Mouse (Mus musculus) neural tube, embryonic 11.5 days (tissue): Measurements from ENCODE around the gene Mog. TPM values are rescaled to one million over a fixed set of nuclear protein-coding genes. Genes with fewer than 3 reads are reported as not detected.
A peak's percentile ranks its signal among the peaks of the same experiment; 100 is the strongest.

Experiments used
- ATAC-seq: fragments of 200-750 bp; cut with Nextera tagmentation; 2 replicates; pipeline ENCODE4 v1.8.0; 2017; ENCODE audit warnings: moderate number of reproducible peaks, mild to moderate bottlenecking, moderate TSS enrichment, moderate library complexity; ENCODE audit not compliant: insufficient read depth, low FRiP score, low TSS enrichment
- DNase-seq: peaks from one replicate; pipeline ENCODE4 v3.0.0-alpha.2; 2015; ENCODE audit warnings: low spot score
- H3K27ac ChIP-seq: fragments of 300-500 bp; sonication (generic); 2 replicates; pipeline ENCODE4 v1.5.1; 2014; ENCODE audit warnings: low read depth, mild to moderate bottlenecking, low read length
- H3K27me3 ChIP-seq: fragments of 300-500 bp; sonication (generic); 2 replicates; pipeline ENCODE4 v1.6.1; 2014; ENCODE audit warnings: mild to moderate bottlenecking, low read length, mixed read lengths; ENCODE audit not compliant: control insufficient read depth, insufficient read depth
- H3K36me3 ChIP-seq: fragments of 300-500 bp; sonication (generic); 2 replicates; pipeline ENCODE4 v1.6.1; 2014; ENCODE audit warnings: mild to moderate bottlenecking, low read length, moderate library complexity, mixed read lengths; ENCODE audit not compliant: control insufficient read depth, insufficient read depth
- H3K4me1 ChIP-seq: fragments of 300-500 bp; sonication (generic); 2 replicates; pipeline ENCODE4 v1.6.1; 2014; ENCODE audit warnings: low read length, mixed read lengths; ENCODE audit not compliant: control insufficient read depth, insufficient read depth
- H3K4me2 ChIP-seq: fragments of 300-500 bp; sonication (generic); 2 replicates; pipeline ENCODE4 v1.6.1; 2014; ENCODE audit warnings: low read depth, mild to moderate bottlenecking, moderate library complexity
- H3K4me3 ChIP-seq: fragments of 300-500 bp; sonication (generic); 2 replicates; pipeline ENCODE4 v1.5.1; 2014; ENCODE audit warnings: low read depth, low read length
- H3K9ac ChIP-seq: fragments of 300-500 bp; sonication (generic); 2 replicates; pipeline ENCODE4 v1.6.1; 2014; ENCODE audit warnings: mild to moderate bottlenecking, low read length
- H3K9me3 ChIP-seq: fragments of 300-500 bp; sonication (generic); 2 replicates; pipeline ENCODE4 v1.6.1; 2016; ENCODE audit warnings: low read length; ENCODE audit not compliant: control insufficient read depth
- WGBS: fragments of 180-500 bp; shearing (Covaris S2); extraction: QIAGEN DNeasy Blood & Tissue Kit; methylation state at CpG from one replicate; pipeline ENCODE4 v1.1.7; 2014; 5-methylcytosine and 5-hydroxymethylcytosine counted together
- polyA plus RNA-seq: library from polyadenylated mRNA; unstranded; fragments of >200 nt; fragmentation: Nextera tagmentation; extraction: Ambion mirVana; gene quantifications from 2 replicates; pipeline ENCODE4 v1.2.1, GENCODE M21; 2014

Mog gene
- polyA plus RNA-seq, 1 experiment from 2014 or later = 0.40 TPM

DNA sequence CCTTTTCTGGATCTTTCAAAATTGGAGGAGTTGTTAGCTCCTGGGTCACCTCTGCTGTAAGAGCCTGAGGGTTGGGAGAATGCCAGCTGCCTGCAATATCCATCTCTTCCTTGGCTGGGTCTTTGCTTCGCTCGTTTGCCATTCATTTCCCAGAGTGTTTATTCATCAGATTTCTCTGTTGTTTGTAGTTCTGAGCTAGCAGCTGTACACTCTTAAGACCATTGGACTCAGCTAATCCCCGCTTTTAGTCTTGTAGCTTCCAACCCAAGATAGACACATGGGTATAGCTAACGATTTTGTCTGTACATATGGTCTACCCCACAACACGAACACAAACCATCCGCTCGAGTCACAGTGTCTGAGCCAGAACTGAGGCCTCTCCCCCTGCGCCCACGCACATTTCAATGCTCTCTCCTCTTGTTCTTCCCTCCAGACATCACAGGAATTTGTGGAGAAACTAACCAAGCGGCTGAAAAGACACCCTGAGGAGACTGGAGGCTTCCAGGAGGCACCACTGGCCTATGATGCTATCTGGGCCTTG lies 39.0 kb upstream of the Mog start:
- no peak for ATAC-seq
- Histone ChIP-seq H3K4me1 (no peaks in the 10 kb centered on the region), H3K36me3 (peaks cover 8% of the 10 kb centered on the region; the same call in 1 of the 2 replicates)

DNA sequence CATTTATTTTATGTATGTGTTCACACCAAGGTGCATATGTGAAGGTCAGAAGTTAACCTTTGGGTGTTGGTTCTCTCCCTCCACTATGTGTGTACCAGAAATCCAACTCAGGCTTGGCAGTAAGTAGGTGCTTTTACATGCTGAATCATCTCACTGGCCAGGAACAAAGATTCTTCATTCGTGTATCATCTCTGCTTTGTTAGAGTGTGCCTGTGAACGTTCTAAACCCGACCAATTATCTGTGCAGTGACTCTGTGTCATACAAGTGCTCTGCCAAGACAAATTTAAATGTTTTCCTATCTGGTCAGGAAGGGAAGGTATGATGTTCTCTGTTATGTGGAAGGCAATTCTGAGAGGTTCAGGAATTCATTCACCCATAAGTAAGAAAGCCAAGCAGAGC lies 38.2 kb upstream of the Mog start:
- H3K36me3 ChIP-seq = peaks cover 11% of the 10 kb centered on the region; the same call in 1 of the 2 replicates
- H3K4me3 ChIP-seq = no peak overlapping the region
- H3K4me1 ChIP-seq = no peaks in the 10 kb centered on the region
- H3K9ac ChIP-seq = no peak overlapping the region
- DNase-seq = no peak
- H3K27ac ChIP-seq = no peak overlapping the region
- no peak overlapping the region for H3K4me2 ChIP-seq
- no peak for ATAC-seq
- 88% methylated on average over 3 of the region's 3 CpGs for WGBS
- no peaks in the 10 kb centered on the region for H3K9me3 ChIP-seq
- H3K27me3 ChIP-seq = no peaks in the 10 kb centered on the region

More for the DNA sequence above, 39.0 kb upstream of the Mog start:
- H3K9ac ChIP-seq = no peak overlapping the region
- 95% methylated on average over 10 of the region's 10 CpGs for WGBS
- H3K27ac ChIP-seq = no peak overlapping the region
- H3K4me2 ChIP-seq = no peak overlapping the region
- H3K27me3 ChIP-seq = no peaks in the 10 kb centered on the region
- DNase-seq = no peak
- H3K9me3 ChIP-seq = no peaks in the 10 kb centered on the region
- no peak overlapping the region for H3K4me3 ChIP-seq

- DNase-seq = no peak
- H3K36me3 ChIP-seq = peaks cover 10% of the 10 kb centered on the region
- no peak for ATAC-seq
- H3K9ac ChIP-seq = no peak overlapping the region
- no peaks in the 10 kb centered on the region for H3K4me1 ChIP-seq
- H3K27me3 ChIP-seq = no peaks in the 10 kb centered on the region
- H3K9me3 ChIP-seq = no peaks in the 10 kb centered on the region
- H3K4me2 ChIP-seq = no peak overlapping the region
- H3K4me3 ChIP-seq = no peak overlapping the region
- no peak overlapping the region for H3K27ac ChIP-seq
- WGBS = 90% methylated on average over 6 of the region's 6 CpGs
Observed at GRCm38 (mm10) chr17:37056957-37057356, 33.8 kb upstream of the Mog start.

DNA sequence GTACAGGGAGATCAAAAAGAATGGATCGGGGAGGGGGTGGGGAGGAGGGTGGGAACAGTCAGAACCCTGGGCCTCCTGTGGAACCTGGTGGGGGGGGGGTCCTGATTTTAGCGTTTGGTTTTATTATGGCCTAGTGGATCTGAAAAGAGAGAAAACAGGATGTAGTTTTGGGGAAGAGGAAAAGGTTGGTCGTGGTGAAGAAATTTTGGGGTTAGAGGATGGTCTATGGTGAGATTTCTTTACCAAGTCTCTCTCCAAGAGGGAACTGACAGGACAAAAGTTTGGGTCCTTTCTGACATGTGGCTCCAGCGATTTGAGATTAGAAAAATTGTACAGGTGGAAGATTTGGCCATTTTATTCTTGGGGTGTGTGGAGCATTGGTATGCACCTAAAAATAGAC lies 28.5 kb upstream of the Mog start:
- H3K4me1 ChIP-seq = peaks cover 15% of the 10 kb centered on the region
- 64% methylated on average over 4 of the region's 4 CpGs for WGBS
- H3K9me3 ChIP-seq = no peaks in the 10 kb centered on the region
- ATAC-seq = no peak
- no peak overlapping the region for H3K4me2 ChIP-seq
- no peak for DNase-seq
- no peak overlapping the region for H3K9ac ChIP-seq
- peaks cover 6% of the 10 kb centered on the region for H3K36me3 ChIP-seq
- H3K27me3 ChIP-seq = peaks cover 9% of the 10 kb centered on the region; the same call in 1 of the 2 replicates
- H3K27ac ChIP-seq = no peak overlapping the region
- H3K4me3 ChIP-seq = no peak overlapping the region; the same call in 1 of the 2 replicates

DNA sequence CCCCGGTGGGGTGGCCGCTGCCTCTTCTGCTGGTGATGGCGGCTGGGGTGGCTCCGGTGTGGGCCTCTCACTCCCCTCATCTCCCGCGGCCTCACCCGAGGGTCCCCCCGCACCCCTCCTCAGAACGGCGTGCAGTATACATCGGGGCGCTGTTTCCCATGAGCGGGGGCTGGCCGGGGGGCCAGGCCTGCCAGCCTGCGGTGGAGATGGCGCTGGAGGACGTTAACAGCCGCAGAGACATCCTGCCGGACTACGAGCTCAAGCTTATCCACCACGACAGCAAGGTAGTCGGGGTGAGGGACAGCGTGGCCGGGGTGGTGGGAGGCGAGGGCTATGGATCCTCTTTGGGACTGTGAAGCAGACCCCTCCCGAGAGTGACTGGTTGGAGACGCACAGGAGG lies 27.7 kb upstream of the Mog start:
- H3K9me3 ChIP-seq = no peaks in the 10 kb centered on the region
- ATAC-seq = peak; percentile 1; the same call in 1 of the 2 replicates
- peak; percentile 40 for DNase-seq
- peak overlapping the region; percentile 73 for H3K4me3 ChIP-seq
- H3K4me2 ChIP-seq = peak overlapping the region; percentile 96
- H3K27me3 ChIP-seq = peaks cover 9% of the 10 kb centered on the region; the same call in 1 of the 2 replicates
- WGBS = 1% methylated on average over 27 of the region's 27 CpGs
- H3K36me3 ChIP-seq = peaks cover 3% of the 10 kb centered on the region
- peaks cover 15% of the 10 kb centered on the region for H3K4me1 ChIP-seq
- H3K27ac ChIP-seq = no peak overlapping the region
- H3K9ac ChIP-seq = peak overlapping the region; percentile 79

- Histone ChIP-seq H3K9me3 (no peaks in the 10 kb centered on the region), H3K36me3 (peaks cover 3% of the 10 kb centered on the region), H3K9ac (peak overlapping the region; percentile 79), H3K4me1 (peaks cover 15% of the 10 kb centered on the region), H3K4me2 (peak overlapping the region; percentile 96), H3K27me3 (peaks cover 9% of the 10 kb centered on the region; the same call in 1 of the 2 replicates), H3K27ac (no peak overlapping the region), H3K4me3 (peak overlapping the region; percentile 73)
- peak; percentile 91 for DNase-seq
- 0% methylated on average over 18 of the region's 22 CpGs for WGBS
- ATAC-seq = peak; percentile 67
Observed at GRCm38 (mm10) chr17:37050399-37050798, 27.2 kb upstream of the Mog start.

DNA sequence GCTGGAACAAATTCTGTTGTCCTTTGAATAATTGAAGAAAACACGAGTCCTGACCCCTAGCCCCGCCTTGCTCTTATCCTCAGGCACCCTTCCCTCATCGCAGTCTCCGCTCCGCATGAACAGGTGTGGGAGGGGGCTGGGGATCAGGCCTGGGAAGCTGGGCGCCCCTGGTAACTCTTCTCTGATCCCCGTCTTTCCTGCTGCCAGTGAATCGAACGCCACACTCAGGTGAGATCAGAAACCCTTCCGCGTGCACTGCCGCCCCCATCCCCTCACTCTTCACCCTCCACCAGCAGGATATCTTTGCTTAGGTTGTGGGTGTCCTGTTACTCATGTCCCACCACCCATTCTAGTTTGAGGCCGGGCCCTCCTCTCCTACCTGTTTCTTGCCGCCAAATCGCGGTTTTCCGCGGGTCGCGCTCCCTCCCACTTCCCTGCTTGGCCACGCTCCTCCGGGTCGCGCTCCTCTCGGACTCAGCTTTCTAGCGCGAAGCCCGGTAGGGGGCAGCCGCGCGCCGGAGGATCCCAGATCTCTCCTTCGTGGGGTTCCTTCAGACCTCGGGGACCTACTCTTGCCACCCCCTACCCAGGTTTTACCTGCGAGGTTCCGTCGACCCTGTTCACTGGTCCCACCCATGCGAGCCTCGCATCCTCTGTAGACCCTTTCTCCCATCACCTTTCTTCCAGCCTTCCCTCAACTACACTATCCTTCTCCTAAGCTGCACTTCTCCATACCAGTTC lies 26.5 kb upstream of the Mog start:
- H3K27ac ChIP-seq = no peak overlapping the region
- peak overlapping the region; percentile 79 for H3K9ac ChIP-seq
- no peaks in the 10 kb centered on the region for H3K9me3 ChIP-seq
- peaks cover 15% of the 10 kb centered on the region for H3K4me1 ChIP-seq
- peak overlapping the region; percentile 96 for H3K4me2 ChIP-seq
- H3K4me3 ChIP-seq = peak overlapping the region; percentile 73
- H3K27me3 ChIP-seq = peaks cover 9% of the 10 kb centered on the region; the same call in 1 of the 2 replicates
- DNase-seq = peak; percentile 82
- ATAC-seq = peak; percentile 24
- peaks cover 3% of the 10 kb centered on the region for H3K36me3 ChIP-seq
- under 1% methylated on average over 39 of the region's 39 CpGs for WGBS

GRCm38 (mm10) chr17:37048383-37048782 lies 25.2 kb upstream of the Mog start:
- Histone ChIP-seq H3K4me1 (peaks cover 15% of the 10 kb centered on the region), H3K36me3 (no peaks in the 10 kb centered on the region; the same call in 1 of the 2 replicates), H3K4me2 (0 out of 2 replicates have a peak overlapping the region, but pooled peaks have one; percentile 24), H3K4me3 (no peak overlapping the region), H3K9ac (no peak overlapping the region), H3K27ac (no peak overlapping the region), H3K9me3 (no peaks in the 10 kb centered on the region), H3K27me3 (peaks cover 9% of the 10 kb centered on the region; the same call in 1 of the 2 replicates)
- no peak for ATAC-seq
- no peak for DNase-seq
- 71% methylated on average over 7 of the region's 7 CpGs for WGBS
